Mouse (Mus musculus): ENCODE results near the gene Sult1e1. TPM values are rescaled to one million over a fixed set of nuclear protein-coding genes. Genes with fewer than 3 reads are reported as not detected.

The Sult1e1 gene
- 10.0 and 14.1 TPM in 2 replicates for polyA plus RNA-seq (2015; fragmentation: Nextera tagmentation; extraction: Ambion mirVana)

DNA sequence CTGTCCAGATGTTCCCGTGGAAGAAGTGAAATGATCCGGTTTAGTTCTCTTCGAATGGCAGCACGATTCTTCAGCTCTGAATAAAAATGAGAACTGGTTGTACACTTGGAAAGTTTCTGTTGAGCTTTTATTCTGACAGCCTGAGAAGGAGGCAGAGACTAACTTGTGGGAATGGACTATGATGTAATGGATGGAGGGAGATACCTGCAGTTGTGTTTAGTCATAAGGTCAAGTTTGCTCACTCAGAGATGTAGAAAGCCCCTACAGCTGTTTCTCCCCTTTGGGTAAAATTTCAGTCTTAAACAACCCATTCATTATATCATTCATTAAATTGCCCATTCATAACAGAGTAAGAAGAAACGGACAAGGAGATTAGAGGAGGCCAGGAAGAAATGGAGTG lies at the start of gene Sult1e1:
Gene Sult1e1, minus strand, starts transcription at position 101 of the 400 bp plus-strand sequence.
- Histone ChIP-seq H3K27ac (replicated peaks) (no peak within 1 kb of the TSS), H3K4me1 (no peaks in the 10 kb centered on the region), H3K4me3 (replicated peaks) (no peak within 1 kb of the TSS), H3K9me3 (replicated peaks) (no peaks in the 10 kb centered on the region), H3K27me3 (no peaks in the 10 kb centered on the region), H3K9ac (no peak within 1 kb of the TSS), H3K36me3 (no peaks in the 10 kb centered on the region), H3K4me2 (replicated peaks) (no peak within 1 kb of the TSS)
- ATAC-seq (ENCODE audit: insufficient number of reproducible peaks, low FRiP score, low TSS enrichment, low read depth): no peak
- WGBS: 69% methylated on average over 5 of the region's 5 CpGs

DNA sequence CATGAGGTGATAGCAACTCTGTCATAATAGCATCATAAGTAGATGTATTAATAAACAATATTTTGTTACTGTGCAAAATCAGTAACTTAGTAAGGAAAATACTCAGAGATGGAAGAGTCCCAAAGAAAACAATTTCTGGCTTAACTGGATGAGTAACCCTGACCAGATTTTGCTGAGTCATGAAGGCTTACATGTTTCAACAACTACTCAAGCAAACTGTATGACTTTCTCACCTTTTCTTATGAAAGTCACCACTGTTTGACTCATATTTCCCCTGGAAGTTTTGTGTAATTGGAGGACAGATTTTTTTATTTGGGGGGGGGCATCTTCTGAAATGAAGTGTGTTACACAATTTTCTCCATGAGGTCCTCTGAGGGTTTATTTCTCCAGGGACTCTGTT lies 31.3 kb upstream of the Sult1e1 start:
- H3K27ac ChIP-seq (replicated peaks): no peak overlapping the region
- no peak overlapping the region for H3K4me2 ChIP-seq (replicated peaks)
- H3K27me3 ChIP-seq: no peaks in the 10 kb centered on the region
- H3K4me3 ChIP-seq (replicated peaks): no peak overlapping the region
- H3K36me3 ChIP-seq: no peaks in the 10 kb centered on the region
- no peaks in the 10 kb centered on the region for H3K4me1 ChIP-seq
- no peak overlapping the region for H3K9ac ChIP-seq
- no peak for ATAC-seq (ENCODE audit: insufficient number of reproducible peaks, low FRiP score, low TSS enrichment, low read depth)
- no peaks in the 10 kb centered on the region for H3K9me3 ChIP-seq (replicated peaks)

DNA sequence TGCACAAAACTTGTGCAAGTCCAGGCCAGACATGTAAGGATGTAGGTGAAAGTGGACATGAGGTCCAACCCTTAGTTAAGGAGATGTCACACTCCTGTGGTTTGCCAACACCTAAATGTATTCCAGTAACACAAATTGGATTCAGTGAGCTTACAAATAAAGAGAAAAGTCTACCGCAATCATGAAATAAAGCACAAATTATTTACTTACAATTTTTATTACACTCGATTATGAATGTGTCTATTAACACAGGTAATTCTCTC lies 23.7 kb upstream of the Sult1e1 start:
- Histone ChIP-seq H3K36me3 (no peaks in the 10 kb centered on the region), H3K4me1 (no peaks in the 10 kb centered on the region), H3K4me3 (replicated peaks) (no peak overlapping the region), H3K9ac (no peak overlapping the region), H3K4me2 (replicated peaks) (no peak overlapping the region), H3K27ac (replicated peaks) (no peak overlapping the region), H3K27me3 (no peaks in the 10 kb centered on the region), H3K9me3 (replicated peaks) (no peaks in the 10 kb centered on the region)
- ATAC-seq (ENCODE audit: insufficient number of reproducible peaks, low FRiP score, low TSS enrichment, low read depth): no peak
- 88% methylated on average over 2 of the region's 2 CpGs for WGBS

DNA sequence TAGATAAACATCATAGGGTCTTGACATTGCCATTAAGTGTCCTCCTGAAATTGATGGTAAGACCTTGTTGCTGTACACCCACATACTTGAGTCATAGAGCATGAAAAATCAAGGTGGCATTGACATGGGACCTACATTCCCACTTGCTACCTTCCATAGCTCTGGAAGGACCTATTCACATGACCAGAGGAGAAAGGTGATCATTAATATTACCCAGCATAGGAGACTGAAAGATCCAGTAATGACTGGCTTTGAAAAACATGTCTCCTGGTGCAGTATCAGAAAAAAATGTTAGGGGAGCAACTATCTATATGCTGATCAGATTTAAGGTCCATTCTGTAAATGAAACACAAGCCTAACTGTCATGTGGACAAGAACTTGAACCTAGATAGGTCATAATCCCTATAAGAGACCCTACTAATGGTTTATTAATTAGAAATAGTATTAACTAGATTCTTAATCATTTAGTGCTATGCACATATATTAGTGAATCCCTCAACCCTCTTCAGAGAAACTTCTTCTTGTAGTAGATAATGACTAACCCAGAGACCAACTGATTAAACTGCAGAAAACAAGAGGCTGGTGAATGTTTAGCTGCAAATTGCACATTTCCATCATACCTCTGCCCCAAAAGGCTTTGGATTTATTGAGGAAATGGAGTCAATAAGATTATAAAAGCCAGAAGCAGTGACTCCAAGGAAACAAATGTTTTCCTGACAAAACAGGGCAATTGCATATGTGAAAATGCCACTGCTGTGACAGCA lies 23.2 kb upstream of the Sult1e1 start:
- Histone ChIP-seq H3K36me3 (no peaks in the 10 kb centered on the region), H3K4me3 (replicated peaks) (no peak overlapping the region), H3K9ac (no peak overlapping the region), H3K27me3 (no peaks in the 10 kb centered on the region), H3K4me1 (no peaks in the 10 kb centered on the region), H3K27ac (replicated peaks) (no peak overlapping the region), H3K9me3 (replicated peaks) (no peaks in the 10 kb centered on the region), H3K4me2 (replicated peaks) (no peak overlapping the region)
- no peak for ATAC-seq (ENCODE audit: insufficient number of reproducible peaks, low FRiP score, low TSS enrichment, low read depth)

DNA sequence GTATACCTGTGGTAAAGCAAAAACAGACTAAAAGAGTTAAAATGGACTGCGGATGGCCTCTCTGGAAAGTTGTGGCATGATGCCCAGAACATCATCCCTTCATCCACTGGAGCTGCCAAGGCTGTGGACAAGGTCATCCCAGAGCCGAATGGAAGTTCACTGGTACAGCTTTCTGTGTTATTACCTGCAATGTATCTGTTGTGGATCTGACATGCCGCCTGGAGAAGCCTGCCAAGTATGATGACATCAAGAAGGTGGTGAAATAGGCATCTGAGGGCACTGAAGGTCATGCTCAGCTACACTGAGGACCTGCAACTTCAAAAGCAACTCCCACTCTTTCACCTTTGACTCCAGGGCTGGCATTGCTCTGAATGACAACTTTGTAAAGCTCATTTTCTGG lies 9.6 kb upstream of the Sult1e1 start:
- Histone ChIP-seq H3K27ac (replicated peaks) (no peak overlapping the region), H3K9me3 (replicated peaks) (no peaks in the 10 kb centered on the region), H3K4me2 (replicated peaks) (no peak overlapping the region), H3K4me1 (no peaks in the 10 kb centered on the region), H3K9ac (no peak overlapping the region), H3K4me3 (replicated peaks) (no peak overlapping the region), H3K36me3 (no peaks in the 10 kb centered on the region), H3K27me3 (no peaks in the 10 kb centered on the region)
- no peak for ATAC-seq (ENCODE audit: insufficient number of reproducible peaks, low FRiP score, low TSS enrichment, low read depth)
- WGBS: 70% methylated on average over 3 of the region's 3 CpGs

DNA sequence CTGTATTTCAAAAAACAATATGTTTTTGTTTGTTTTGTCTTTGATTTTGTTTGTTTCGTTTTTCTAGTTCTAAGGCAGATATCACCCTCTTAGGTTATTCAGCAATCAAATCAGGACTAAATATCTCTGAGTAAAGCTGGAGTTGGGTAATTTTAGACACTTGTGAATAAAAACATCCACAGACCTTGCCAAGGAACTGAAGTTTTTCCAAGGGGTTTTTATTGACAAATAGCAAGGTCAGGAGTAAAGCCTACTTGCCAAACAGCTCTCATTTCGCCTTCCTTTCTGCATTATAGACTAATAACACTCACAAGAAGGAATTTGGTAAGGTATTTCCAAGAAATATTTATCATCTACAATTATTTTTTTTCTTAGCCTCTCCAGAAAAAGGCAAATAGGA lies 6.5 kb upstream of the Sult1e1 start:
- H3K4me2 ChIP-seq (replicated peaks): no peak overlapping the region
- no peak overlapping the region for H3K9ac ChIP-seq
- H3K9me3 ChIP-seq (replicated peaks): no peaks in the 10 kb centered on the region
- H3K36me3 ChIP-seq: no peaks in the 10 kb centered on the region
- H3K4me1 ChIP-seq: no peaks in the 10 kb centered on the region
- no peak overlapping the region for H3K27ac ChIP-seq (replicated peaks)
- 62% methylated on average over 2 of the region's 2 CpGs for WGBS
- no peaks in the 10 kb centered on the region for H3K27me3 ChIP-seq
- no peak overlapping the region for H3K4me3 ChIP-seq (replicated peaks)
- ATAC-seq (ENCODE audit: insufficient number of reproducible peaks, low FRiP score, low TSS enrichment, low read depth): no peak

DNA sequence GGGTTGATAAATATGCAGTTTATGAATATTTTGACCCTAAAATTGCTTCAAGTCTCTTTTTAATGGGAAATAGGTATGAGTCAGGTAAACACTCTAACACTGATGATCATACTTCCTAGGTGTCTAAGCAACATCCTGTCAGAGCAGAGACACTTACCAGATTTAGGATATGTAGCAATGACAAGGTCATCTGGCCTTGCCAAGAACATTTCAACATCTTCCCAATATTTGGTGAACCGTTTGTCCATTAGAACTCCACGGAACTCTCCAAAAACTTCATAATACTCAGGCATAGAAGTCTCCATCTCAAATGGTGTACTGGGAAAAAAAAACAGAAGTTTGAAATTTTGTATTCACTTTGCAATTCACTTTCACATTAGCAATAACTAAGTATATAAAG lies 1.5 kb downstream of the Sult1e1 start:
- Histone ChIP-seq H3K9me3 (replicated peaks) (no peaks in the 10 kb centered on the region), H3K4me2 (replicated peaks) (no peak overlapping the region), H3K4me3 (replicated peaks) (no peak overlapping the region), H3K9ac (no peak overlapping the region), H3K36me3 (no peaks in the 10 kb centered on the region), H3K4me1 (no peaks in the 10 kb centered on the region), H3K27me3 (no peaks in the 10 kb centered on the region), H3K27ac (replicated peaks) (no peak overlapping the region)
- WGBS: 90% methylated on average over 2 of the region's 2 CpGs
- ATAC-seq (ENCODE audit: insufficient number of reproducible peaks, low FRiP score, low TSS enrichment, low read depth): no peak

DNA sequence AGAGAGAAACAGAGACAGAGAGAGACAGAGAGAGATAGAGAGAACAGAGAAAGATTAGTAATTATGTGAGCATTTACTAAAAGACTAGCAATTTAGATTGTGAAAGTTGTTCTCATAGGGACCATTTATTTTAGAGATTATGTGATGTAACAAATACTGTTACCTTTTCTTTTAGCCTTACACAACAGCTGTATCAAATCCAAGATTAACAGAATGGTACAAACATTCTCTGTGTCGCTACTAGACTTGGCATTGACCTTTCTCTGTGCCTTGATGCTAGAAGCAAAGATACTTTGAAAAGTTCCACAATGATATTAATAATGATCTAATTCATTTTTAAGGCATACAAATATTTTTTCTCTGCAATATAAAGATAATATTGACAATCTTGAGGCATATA lies 11.0 kb downstream of the Sult1e1 start:
- Histone ChIP-seq H3K9me3 (replicated peaks) (no peaks in the 10 kb centered on the region), H3K4me1 (no peaks in the 10 kb centered on the region), H3K4me2 (replicated peaks) (no peak overlapping the region), H3K27me3 (no peaks in the 10 kb centered on the region), H3K27ac (replicated peaks) (no peak overlapping the region), H3K4me3 (replicated peaks) (no peak overlapping the region), H3K36me3 (no peaks in the 10 kb centered on the region), H3K9ac (no peak overlapping the region)
- no peak for ATAC-seq (ENCODE audit: insufficient number of reproducible peaks, low FRiP score, low TSS enrichment, low read depth)
- WGBS: 67% methylated on average over 1 of the region's 1 CpGs

DNA sequence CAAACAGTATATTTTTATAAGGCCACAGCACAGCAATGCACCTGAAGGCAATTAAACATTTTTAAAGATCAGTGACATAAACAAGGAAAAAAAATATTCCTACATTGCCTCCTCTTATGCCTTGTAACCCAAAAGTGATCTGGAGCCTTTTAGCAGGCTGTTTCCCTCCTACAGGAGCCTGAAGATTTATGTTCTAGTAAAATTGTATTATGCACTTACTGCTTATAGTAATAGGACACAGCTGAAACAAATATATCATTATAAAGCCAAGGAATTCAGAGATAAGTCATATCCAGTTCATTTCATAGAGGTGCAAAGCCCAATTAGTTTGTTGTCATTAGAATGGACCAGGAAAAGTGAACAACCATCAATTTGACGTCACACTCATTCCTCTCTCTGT lies 17.2 kb downstream of the Sult1e1 start:
- ATAC-seq (ENCODE audit: insufficient number of reproducible peaks, low FRiP score, low TSS enrichment, low read depth): no peak
- Histone ChIP-seq H3K4me3 (replicated peaks) (no peak overlapping the region), H3K9ac (no peak overlapping the region), H3K27me3 (no peaks in the 10 kb centered on the region), H3K27ac (replicated peaks) (no peak overlapping the region), H3K36me3 (no peaks in the 10 kb centered on the region), H3K9me3 (replicated peaks) (no peaks in the 10 kb centered on the region), H3K4me2 (replicated peaks) (no peak overlapping the region), H3K4me1 (no peaks in the 10 kb centered on the region)
- WGBS: 45% methylated on average over 1 of the region's 1 CpGs

DNA sequence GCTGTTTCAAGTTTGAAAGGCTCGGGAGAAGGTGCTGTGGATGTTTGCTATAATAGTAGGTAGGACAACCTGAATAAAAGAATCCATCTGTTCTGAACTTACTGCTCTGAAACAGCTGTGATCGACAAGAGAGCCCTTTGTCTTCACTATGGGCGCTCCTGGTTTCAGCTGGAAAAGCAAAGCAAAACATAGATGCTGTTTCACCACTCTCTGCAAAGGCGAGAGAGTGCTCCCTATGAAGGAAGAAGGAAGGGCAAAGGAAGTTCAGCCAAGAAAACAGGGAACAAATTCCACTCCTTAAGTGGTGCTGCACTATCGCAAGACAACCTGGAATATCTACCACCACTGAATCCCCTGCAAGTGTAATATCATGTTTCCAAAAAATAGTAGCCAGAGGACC lies 17.9 kb downstream of the Sult1e1 start:
- 27% methylated on average over 5 of the region's 5 CpGs for WGBS
- H3K27me3 ChIP-seq: no peaks in the 10 kb centered on the region
- H3K4me2 ChIP-seq (replicated peaks): no peak overlapping the region
- H3K36me3 ChIP-seq: no peaks in the 10 kb centered on the region
- H3K4me3 ChIP-seq (replicated peaks): no peak overlapping the region
- H3K9ac ChIP-seq: no peak overlapping the region
- no peak for ATAC-seq (ENCODE audit: insufficient number of reproducible peaks, low FRiP score, low TSS enrichment, low read depth)
- no peaks in the 10 kb centered on the region for H3K9me3 ChIP-seq (replicated peaks)
- H3K27ac ChIP-seq (replicated peaks): no peak overlapping the region
- H3K4me1 ChIP-seq: no peaks in the 10 kb centered on the region

DNA sequence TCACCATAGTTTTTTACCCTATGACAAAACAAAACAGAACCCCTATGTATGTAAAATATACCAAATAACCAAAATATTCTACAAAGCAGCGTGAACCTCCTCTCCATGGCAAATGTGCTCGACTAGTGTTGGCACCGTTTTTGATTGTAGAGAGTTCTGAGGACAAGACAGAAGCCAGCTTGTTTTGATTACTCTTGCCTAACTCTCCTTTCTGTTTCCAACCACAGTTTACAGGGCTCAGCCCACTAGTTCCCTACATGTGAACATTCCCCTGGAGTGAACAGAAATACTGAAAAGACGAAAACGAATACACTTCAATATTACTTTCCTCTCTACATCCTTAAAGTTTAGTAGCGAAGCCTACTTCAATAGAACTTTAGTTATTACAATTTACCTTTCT lies 18.6 kb downstream of the Sult1e1 start:
- no peak for ATAC-seq (ENCODE audit: insufficient number of reproducible peaks, low FRiP score, low TSS enrichment, low read depth)
- no peak overlapping the region for H3K9ac ChIP-seq
- H3K4me2 ChIP-seq (replicated peaks): no peak overlapping the region
- H3K4me3 ChIP-seq (replicated peaks): no peak overlapping the region
- H3K36me3 ChIP-seq: no peaks in the 10 kb centered on the region
- no peaks in the 10 kb centered on the region for H3K4me1 ChIP-seq
- no peak overlapping the region for H3K27ac ChIP-seq (replicated peaks)
- H3K9me3 ChIP-seq (replicated peaks): no peaks in the 10 kb centered on the region
- H3K27me3 ChIP-seq: no peaks in the 10 kb centered on the region
- WGBS: 38% methylated on average over 6 of the region's 6 CpGs

DNA sequence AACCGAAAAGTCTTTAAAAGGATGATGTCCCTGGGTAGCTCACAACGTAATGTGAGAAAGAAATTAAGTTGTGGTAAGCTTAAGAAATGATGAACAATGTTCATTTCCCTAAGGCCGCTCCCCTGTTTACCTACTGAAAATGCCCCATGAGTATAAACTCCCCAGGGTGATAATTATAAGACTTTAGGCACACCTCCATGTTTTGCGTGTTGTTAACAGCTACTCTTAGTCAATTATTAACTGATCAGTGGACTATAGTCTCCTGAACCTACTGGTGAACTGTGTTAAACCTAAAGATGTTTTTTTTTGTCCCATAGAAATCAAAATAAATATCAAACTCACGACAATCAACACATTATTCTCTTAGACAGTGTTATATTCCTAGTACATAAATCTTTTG lies 22.5 kb downstream of the Sult1e1 start, which contains the start of gene Sult1d1:
Gene Sult1d1, minus strand, starts transcription at position 183 of the 400 bp plus-strand sequence.
- Histone ChIP-seq H3K4me3 (replicated peaks) (no peak within 1 kb of the TSS), H3K9me3 (replicated peaks) (no peaks in the 10 kb centered on the region), H3K36me3 (no peaks in the 10 kb centered on the region), H3K27ac (replicated peaks) (no peak within 1 kb of the TSS), H3K27me3 (no peaks in the 10 kb centered on the region), H3K4me1 (no peaks in the 10 kb centered on the region), H3K4me2 (replicated peaks) (no peak within 1 kb of the TSS), H3K9ac (no peak within 1 kb of the TSS)
- ATAC-seq (ENCODE audit: insufficient number of reproducible peaks, low FRiP score, low TSS enrichment, low read depth): no peak
- WGBS: 75% methylated on average over 5 of the region's 5 CpGs

Data from embryonic facial prominence, embryonic 15.5 days (tissue).